Mouse (Mus musculus) C2C12 (cell line): ENCODE results near the gene Mamdc2. TPM values are rescaled to one million over a fixed set of nuclear protein-coding genes. Genes with fewer than 3 reads are reported as not detected.

Source experiments
- H3K27me3 ChIP-seq: one replicate; pipeline ENCODE4 v1.6.1; 2011; ENCODE audit not compliant: control insufficient read depth, insufficient read depth, insufficient read length
- H3K36me3 ChIP-seq: one replicate; pipeline ENCODE4 v1.6.1; 2011; ENCODE audit not compliant: control insufficient read depth, insufficient read depth
- H3K4me3 ChIP-seq: one replicate; pipeline ENCODE4 v1.5.1; 2011; ENCODE audit warnings: mild to moderate bottlenecking, control low read depth; ENCODE audit not compliant: poor library complexity, insufficient read depth, severe bottlenecking
- H3K79me2 ChIP-seq: one replicate; pipeline ENCODE4 v1.6.1; 2011; ENCODE audit not compliant: control insufficient read depth, insufficient read depth
- H3K79me3 ChIP-seq: one replicate; pipeline ENCODE4 v1.6.1; 2011; ENCODE audit warnings: low read depth, control low read depth
- H3ac ChIP-seq: one replicate; pipeline ENCODE3; 2011; ENCODE audit warnings: low read depth; ENCODE audit not compliant: control insufficient read depth, insufficient read length
- CEBPB ChIP-seq: IDR thresholded peaks from one replicate; pipeline ENCODE4 v1.6.1; 2011; ENCODE audit warnings: low read depth, mild to moderate bottlenecking, control low read depth, moderate library complexity
- CTCF ChIP-seq: IDR thresholded peaks from one replicate; pipeline ENCODE4 v1.5.1; 2011; ENCODE audit not compliant: control insufficient read depth, insufficient read depth, insufficient read length
- FOSL1 ChIP-seq: IDR thresholded peaks from one replicate; pipeline ENCODE4 v1.8.0; 2011; ENCODE audit warnings: mild to moderate bottlenecking, low read length; ENCODE audit not compliant: poor library complexity, insufficient read depth, severe bottlenecking
- MAX ChIP-seq: IDR thresholded peaks from one replicate; pipeline ENCODE4 v1.6.1; 2011; ENCODE audit warnings: mild to moderate bottlenecking, control low read depth
- MYOD1 ChIP-seq: IDR thresholded peaks from one replicate; pipeline ENCODE4 v1.6.1; 2011; ENCODE audit warnings: low read depth; ENCODE audit not compliant: control insufficient read depth, insufficient read length
- MYOG ChIP-seq: IDR thresholded peaks from one replicate; pipeline ENCODE4 v1.6.1; 2011; ENCODE audit not compliant: control insufficient read depth, insufficient read length; ENCODE audit errors: extremely low read depth
- USF1 ChIP-seq: IDR thresholded peaks from one replicate; pipeline ENCODE4 v1.6.1; 2011; ENCODE audit warnings: low read depth, mild to moderate bottlenecking, control low read depth, moderate library complexity
- polyA plus RNA-seq: library from polyadenylated mRNA; unstranded; fragments of >200 nt; fragmentation: generic; extraction: Trizol; gene quantifications from one replicate; pipeline ENCODE4 v1.2.1, GENCODE M21; 2012; ENCODE audit warnings: missing spikeins

Gene Mamdc2
- polyA plus RNA-seq, 1 experiment, result 0.77 TPM

- Histone ChIP-seq H3K79me2 (no peaks in the 10 kb centered on the region), H3K36me3 (no peaks in the 10 kb centered on the region), H3K79me3 (no peaks in the 10 kb centered on the region), H3K27me3 (no peaks in the 10 kb centered on the region), H3K4me3 (no peak overlapping the region), H3ac (no peak overlapping the region)
- TF ChIP-seq FOSL1, result no peak
- TF ChIP-seq MYOG, result no peak
- TF ChIP-seq USF1, result no peak
- TF ChIP-seq MAX, result no peak
- no peak for TF ChIP-seq CEBPB
- TF ChIP-seq CTCF, result no peak
- TF ChIP-seq MYOD1, result no peak
These were observed 148.3 kb downstream of the Mamdc2 start for GRCm38 (mm10) chr19:23299987-23300386.

DNA sequence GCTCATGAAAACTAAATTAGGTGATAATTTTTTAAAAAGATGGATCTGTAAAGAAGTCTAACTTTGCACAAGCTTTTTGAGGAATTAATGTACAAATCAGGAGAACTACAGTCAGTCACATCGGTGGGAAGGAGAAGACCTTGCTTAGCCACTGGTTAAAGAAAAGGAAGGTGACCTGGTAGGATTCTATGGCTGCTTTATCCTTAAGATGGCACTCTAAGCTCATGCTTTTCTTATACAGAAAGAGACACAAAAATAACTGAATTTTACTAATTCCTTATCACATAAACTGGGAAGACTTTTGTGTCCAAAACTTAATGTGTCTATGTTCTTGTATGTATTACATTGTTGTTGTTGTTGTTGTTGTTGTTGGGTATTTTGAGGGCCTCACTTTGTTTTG, 149.3 kb downstream of the Mamdc2 start:
- no peaks in the 10 kb centered on the region for H3K36me3 ChIP-seq

DNA sequence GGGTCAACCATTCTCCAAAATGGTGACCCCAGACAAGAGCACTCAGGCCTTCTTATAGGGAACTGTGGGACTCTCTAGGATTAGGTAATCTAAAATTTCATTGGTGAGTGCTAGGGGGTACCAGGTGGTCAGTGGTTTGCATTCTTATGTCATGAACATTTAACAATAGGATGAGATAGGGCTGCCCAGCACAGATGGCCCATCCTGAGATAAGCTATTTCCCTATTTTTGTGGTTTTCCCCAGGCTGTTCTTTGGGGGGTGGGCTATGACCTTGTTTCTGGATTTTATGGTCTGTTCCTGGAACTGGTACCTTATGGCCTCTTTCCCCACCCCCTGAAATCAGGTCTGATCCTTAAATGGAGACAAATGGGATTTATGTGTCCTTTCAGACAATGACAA, 151.1 kb downstream of the Mamdc2 start:
- Histone ChIP-seq H3K79me2 (no peaks in the 10 kb centered on the region), H3K36me3 (no peaks in the 10 kb centered on the region), H3K4me3 (no peak overlapping the region), H3K27me3 (no peaks in the 10 kb centered on the region), H3K79me3 (no peaks in the 10 kb centered on the region), H3ac (no peak overlapping the region)
- TF ChIP-seq MAX (no peak), CTCF (no peak), FOSL1 (no peak), MYOD1 (no peak), USF1 (no peak), MYOG (no peak), CEBPB (no peak)

More for the DNA sequence above, 149.3 kb downstream of the Mamdc2 start:
- TF ChIP-seq MYOG (no peak), FOSL1 (no peak), CEBPB (no peak), CTCF (no peak), MYOD1 (no peak), USF1 (no peak), MAX (no peak)
- Histone ChIP-seq H3ac (no peak overlapping the region), H3K79me3 (no peaks in the 10 kb centered on the region), H3K27me3 (no peaks in the 10 kb centered on the region), H3K4me3 (no peak overlapping the region), H3K79me2 (no peaks in the 10 kb centered on the region)

DNA sequence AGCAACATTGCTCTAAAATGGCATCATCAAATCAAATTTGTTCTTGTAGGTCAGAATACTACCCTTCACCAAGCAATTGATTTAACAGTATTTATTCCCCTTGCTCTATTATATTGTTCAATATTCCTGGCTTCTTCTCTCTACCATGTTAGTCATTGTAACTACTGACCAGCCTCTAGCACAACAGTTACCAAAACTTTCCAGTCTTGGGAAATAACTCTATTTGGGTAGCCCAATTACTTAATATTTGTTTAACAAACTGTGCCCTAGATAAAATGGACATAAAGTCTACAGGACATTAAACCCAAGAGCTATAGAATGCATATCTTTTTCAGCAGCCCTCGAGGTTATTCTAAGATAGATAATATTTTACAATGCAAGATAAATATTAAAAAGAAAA, 159.0 kb downstream of the Mamdc2 start:
- Histone ChIP-seq H3K27me3 (no peaks in the 10 kb centered on the region), H3K79me3 (no peaks in the 10 kb centered on the region), H3K79me2 (no peaks in the 10 kb centered on the region), H3ac (no peak overlapping the region), H3K4me3 (no peak overlapping the region), H3K36me3 (no peaks in the 10 kb centered on the region)
- TF ChIP-seq USF1 (no peak), CTCF (no peak)

GRCm38 (mm10) chr19:23281911-23282660, 166.2 kb downstream of the Mamdc2 start:
- H3K79me3 ChIP-seq, result no peaks in the 10 kb centered on the region
- no peaks in the 10 kb centered on the region for H3K27me3 ChIP-seq
- H3K36me3 ChIP-seq, result no peaks in the 10 kb centered on the region
- H3K79me2 ChIP-seq, result no peaks in the 10 kb centered on the region
- H3ac ChIP-seq, result no peak overlapping the region
- no peak for TF ChIP-seq CEBPB
- no peak for TF ChIP-seq MYOG
- H3K4me3 ChIP-seq, result no peak overlapping the region

GRCm38 (mm10) chr19:23274054-23274724, 174.1 kb downstream of the Mamdc2 start:
- Histone ChIP-seq H3K79me2 (peaks cover 45% of the 10 kb centered on the region), H3K36me3 (no peaks in the 10 kb centered on the region), H3K79me3 (peaks cover 35% of the 10 kb centered on the region), H3K27me3 (no peaks in the 10 kb centered on the region), H3K4me3 (no peak overlapping the region), H3ac (no peak overlapping the region)
- no peak for TF ChIP-seq CTCF
- no peak for TF ChIP-seq MYOG
- TF ChIP-seq CEBPB, result no peak
- TF ChIP-seq MYOD1, result no peak
